Mouse (Mus musculus): ENCODE measurements around the gene Mpnd.

DNA sequence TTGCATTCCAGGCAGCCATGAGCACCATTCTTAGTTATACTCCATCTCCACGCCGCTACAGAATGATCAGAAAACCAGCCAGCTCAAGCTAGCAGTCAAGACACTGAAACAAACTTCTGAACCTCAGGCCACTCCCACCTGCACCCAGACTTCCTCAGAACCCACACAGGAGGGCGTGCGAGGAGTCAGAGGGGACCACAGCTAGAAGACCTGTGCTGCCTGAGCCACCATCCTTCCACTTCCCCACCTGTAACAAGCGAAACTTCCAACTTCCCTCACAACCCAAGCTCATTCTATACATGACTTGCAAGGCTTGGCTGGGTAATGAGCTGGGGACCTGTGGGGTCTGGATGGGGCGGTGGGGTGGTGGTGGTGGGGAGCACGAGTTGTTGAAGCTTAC lies 27.3 kb downstream of the Mpnd start:
- TF ChIP-seq CTCF (IDR thresholded peaks at IDR 0.05; ENCODE audit: control insufficient read depth, insufficient read depth, low read length) (no peak), POLR2A (IDR thresholded peaks at IDR 0.05; ENCODE audit: borderline replicate concordance, control insufficient read depth, low read depth, low read length) (no peak)
